Mouse (Mus musculus): ENCODE data around the gene Nrcam. TPM values are rescaled to one million over a fixed set of nuclear protein-coding genes. Genes with fewer than 3 reads are reported as not detected.

Gene Nrcam
- polyA plus RNA-seq, 1 experiment from 2014 or later = 5.0 TPM

DNA sequence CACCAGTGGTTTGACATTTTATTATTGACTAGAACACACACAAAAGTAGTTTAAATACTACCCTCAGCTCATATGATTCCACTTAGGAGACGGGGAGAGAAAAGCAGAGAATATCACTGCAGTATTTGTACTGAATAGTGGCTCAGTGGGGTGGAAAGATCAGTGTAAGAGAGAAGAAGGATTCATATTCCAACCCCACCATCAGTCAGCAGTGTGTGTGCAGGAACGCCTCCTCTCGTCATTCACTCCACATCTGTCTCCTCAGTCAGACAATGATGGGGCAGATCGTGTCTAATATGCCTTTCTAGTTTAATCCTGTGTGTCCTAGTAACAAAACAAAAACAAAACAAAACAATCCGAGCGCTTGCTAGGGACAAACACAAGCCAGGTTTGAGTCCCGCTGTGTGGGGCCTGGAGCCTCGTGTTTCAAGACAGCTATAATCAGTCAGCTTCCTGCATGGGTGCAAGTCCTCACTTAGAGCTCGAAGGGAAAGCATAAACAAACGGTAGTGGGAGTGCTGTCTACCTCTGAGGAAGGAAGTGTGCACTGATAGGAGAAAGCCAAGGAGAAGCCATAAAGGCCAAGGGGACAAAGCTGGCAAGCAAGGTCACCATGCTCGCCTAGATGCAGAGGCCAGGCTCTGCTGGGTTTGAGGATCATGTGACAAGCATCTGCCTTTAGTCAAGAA, 273.7 kb downstream of the Nrcam start:
- Histone ChIP-seq H3K9ac (no peak overlapping the region), H3K27me3 (replicated peaks) (no peaks in the 10 kb centered on the region), H3K4me2 (no peak overlapping the region), H3K4me3 (replicated peaks) (no peak overlapping the region), H3K4me1 (no peaks in the 10 kb centered on the region), H3K36me3 (no peaks in the 10 kb centered on the region), H3K27ac (no peak overlapping the region), H3K9me3 (no peaks in the 10 kb centered on the region)
- 49% methylated on average over 11 of the region's 11 CpGs for WGBS
- no peak for ATAC-seq (ENCODE audit: insufficient read depth, low FRiP score, low read depth)

DNA sequence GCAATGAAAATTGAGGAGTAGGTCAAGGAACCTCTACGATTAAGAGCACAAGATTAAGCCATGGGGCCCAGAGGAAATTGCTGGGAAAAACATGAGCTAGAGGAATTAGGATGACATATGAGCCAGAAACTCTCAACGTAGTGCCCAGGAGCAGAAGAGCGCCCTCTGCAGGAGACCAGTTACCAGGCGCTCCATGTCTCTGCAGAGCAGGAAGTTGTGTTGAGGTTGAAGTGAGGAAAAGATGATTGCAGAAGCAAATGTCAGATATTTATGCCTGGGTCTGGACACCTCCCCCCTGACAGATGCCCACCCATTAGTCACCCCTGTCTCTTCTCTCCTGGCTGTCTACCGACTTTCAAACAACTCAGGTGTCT, 274.3 kb downstream of the Nrcam start:
- Histone ChIP-seq H3K4me1 (no peaks in the 10 kb centered on the region), H3K9ac (no peak overlapping the region), H3K27me3 (replicated peaks) (no peaks in the 10 kb centered on the region), H3K36me3 (no peaks in the 10 kb centered on the region), H3K4me2 (no peak overlapping the region), H3K27ac (no peak overlapping the region), H3K4me3 (replicated peaks) (no peak overlapping the region), H3K9me3 (no peaks in the 10 kb centered on the region)
- no peak for ATAC-seq (ENCODE audit: insufficient read depth, low FRiP score, low read depth)
- WGBS = 63% methylated on average over 5 of the region's 5 CpGs

DNA sequence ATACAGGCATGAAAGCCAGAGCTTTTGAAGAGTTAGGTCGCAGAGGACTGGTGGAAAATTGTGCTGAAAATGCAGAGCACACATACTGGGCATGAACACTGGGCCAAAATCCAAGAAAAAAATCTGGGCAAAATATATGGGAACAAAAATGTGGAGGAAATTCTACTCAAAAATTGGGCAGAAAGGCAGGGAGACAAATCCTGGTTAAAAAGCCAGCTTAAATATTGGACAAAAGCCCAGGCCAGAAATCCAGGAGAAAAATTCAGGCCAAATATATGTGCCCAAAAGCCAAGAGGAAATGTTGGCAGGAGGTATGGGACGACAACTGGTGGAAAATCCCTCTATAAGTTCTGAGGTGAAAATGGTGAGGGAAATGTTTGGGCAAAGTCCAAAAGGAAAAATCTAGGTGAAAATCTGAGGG, 288.3 kb downstream of the Nrcam start:
- H3K9ac ChIP-seq = no peak overlapping the region
- no peaks in the 10 kb centered on the region for H3K27me3 ChIP-seq (replicated peaks)
- no peak overlapping the region for H3K4me2 ChIP-seq
- WGBS = 74% methylated on average over 2 of the region's 2 CpGs
- H3K4me3 ChIP-seq (replicated peaks) = no peak overlapping the region
- H3K9me3 ChIP-seq = no peaks in the 10 kb centered on the region
- H3K4me1 ChIP-seq = no peaks in the 10 kb centered on the region
- no peak overlapping the region for H3K27ac ChIP-seq
- ATAC-seq (ENCODE audit: insufficient read depth, low FRiP score, low read depth) = no peak
- H3K36me3 ChIP-seq = no peaks in the 10 kb centered on the region

DNA sequence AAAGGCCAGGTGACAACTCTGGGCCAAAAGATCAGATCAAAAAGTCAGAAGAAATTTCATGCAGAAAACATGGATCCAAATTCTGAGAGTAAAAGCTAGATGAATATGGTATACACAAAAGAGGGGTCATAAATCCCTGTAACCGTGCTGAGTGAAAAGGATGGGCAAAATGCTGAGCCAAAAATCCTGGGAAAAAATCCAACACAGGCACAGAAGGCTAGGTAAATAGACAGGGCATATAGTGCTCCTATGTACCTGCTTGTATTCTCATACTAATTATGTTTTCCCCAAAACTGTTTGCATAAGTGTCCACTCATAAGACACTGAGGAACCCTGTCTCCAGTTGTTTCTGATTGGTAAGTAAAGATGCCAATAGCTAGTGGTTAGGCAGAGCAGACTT, 288.8 kb downstream of the Nrcam start:
- H3K27me3 ChIP-seq (replicated peaks) = no peaks in the 10 kb centered on the region
- H3K36me3 ChIP-seq = no peaks in the 10 kb centered on the region
- H3K27ac ChIP-seq = no peak overlapping the region
- H3K4me3 ChIP-seq (replicated peaks) = no peak overlapping the region
- H3K9me3 ChIP-seq = no peaks in the 10 kb centered on the region
- H3K4me2 ChIP-seq = no peak overlapping the region
- WGBS = 80% methylated on average over 1 of the region's 1 CpGs
- H3K4me1 ChIP-seq = no peaks in the 10 kb centered on the region
- no peak for ATAC-seq (ENCODE audit: insufficient read depth, low FRiP score, low read depth)
- no peak overlapping the region for H3K9ac ChIP-seq

DNA sequence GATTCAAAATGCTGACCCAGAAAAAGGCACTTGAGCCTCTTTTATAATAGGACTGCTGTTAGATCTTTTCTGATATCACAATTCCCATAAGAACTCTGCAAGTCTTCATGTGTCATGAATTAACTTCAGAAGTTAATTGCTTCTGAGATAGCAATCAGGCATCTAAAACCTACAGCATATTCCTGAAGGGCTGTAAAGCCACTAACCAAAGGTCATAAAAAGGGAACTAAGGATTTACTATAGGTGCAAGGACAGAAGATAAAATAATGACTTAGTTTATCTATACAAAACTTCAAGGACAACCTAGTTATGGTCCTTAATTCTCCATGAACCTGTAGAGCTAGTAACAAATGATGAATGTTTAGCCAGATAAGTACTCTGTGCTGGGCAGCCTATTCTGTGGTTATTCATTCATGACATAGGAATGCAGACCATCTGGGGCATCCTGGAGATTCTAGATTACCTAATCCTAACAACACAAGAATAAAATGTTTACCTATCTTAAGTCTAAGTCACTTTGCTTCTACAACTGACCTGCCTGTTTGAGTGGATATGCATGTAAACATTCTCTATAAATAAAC, 310.7 kb downstream of the Nrcam start:
- Histone ChIP-seq H3K9ac (no peak overlapping the region), H3K4me3 (replicated peaks) (no peak overlapping the region), H3K4me2 (no peak overlapping the region), H3K4me1 (no peaks in the 10 kb centered on the region), H3K9me3 (no peaks in the 10 kb centered on the region), H3K27me3 (replicated peaks) (no peaks in the 10 kb centered on the region), H3K27ac (no peak overlapping the region), H3K36me3 (no peaks in the 10 kb centered on the region)
- no peak for ATAC-seq (ENCODE audit: insufficient read depth, low FRiP score, low read depth)

DNA sequence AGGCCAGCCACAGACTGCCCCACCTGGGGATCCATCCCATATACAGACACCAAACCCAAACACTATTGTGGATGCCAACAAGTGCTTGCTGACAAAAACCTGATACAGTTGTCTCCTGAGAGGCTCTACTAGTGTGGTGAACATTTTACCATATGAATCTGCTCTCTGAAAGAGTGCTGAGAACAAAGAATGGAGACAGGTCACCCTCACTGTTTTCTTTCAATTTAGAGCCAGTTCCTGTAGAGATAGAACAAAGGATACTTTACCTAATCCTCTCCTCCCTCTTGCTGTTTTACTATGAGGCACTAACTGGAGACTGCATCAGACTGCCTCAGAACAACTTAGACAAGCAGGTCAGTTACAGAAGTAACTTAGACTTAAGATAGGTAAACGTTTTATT, 311.9 kb downstream of the Nrcam start:
- 21% methylated on average over 1 of the region's 1 CpGs for WGBS
- no peak overlapping the region for H3K4me2 ChIP-seq
- H3K27me3 ChIP-seq (replicated peaks) = no peaks in the 10 kb centered on the region

More for the DNA sequence above, 311.9 kb downstream of the Nrcam start:
- ATAC-seq (ENCODE audit: insufficient read depth, low FRiP score, low read depth) = no peak
- no peak overlapping the region for H3K27ac ChIP-seq
- H3K9ac ChIP-seq = no peak overlapping the region
- H3K9me3 ChIP-seq = no peaks in the 10 kb centered on the region
- no peak overlapping the region for H3K4me3 ChIP-seq (replicated peaks)
- H3K36me3 ChIP-seq = no peaks in the 10 kb centered on the region
- H3K4me1 ChIP-seq = no peaks in the 10 kb centered on the region

Other genes starting within 250 kb of the Nrcam start
- gene Dnajb9, start 118.6 kb upstream of the Nrcam start, polyA plus RNA-seq (2015; fragmentation: Nextera tagmentation; extraction: Ambion mirVana) = 23.4 and 26.2 TPM in 2 replicates
- gene Pnpla8, start 107.5 kb upstream of the Nrcam start, polyA plus RNA-seq (2015; fragmentation: Nextera tagmentation; extraction: Ambion mirVana) = 50.8 and 52.8 TPM in 2 replicates